In genomic region chr4:155359560-155360464, GRCm38 (mm10) we compare ENCODE assay signal across 12 mouse cellular contexts. TPM values are rescaled to one million over a fixed set of nuclear protein-coding genes. Genes with fewer than 3 reads are reported as not detected.
DNase-seq lines count a peak whose midpoint lies in the region; ATAC-seq and TF ChIP-seq lines count a peak whose summit lies in the region.
"Had no signal": no experiment of that assay in that cellular context is flagged by ENCODE, and none has a peak within 500 bp of the region (broad histone marks: within the 10 kb centered on the region; RNA-seq: fewer than 3 reads in every experiment).

No protein-coding gene starts in this region.

- H3K27ac ChIP-seq in kidney, embryonic 14.5 days (ENCODE audit: low read depth, low read length): no peak overlapping the region
- peak overlapping the region; percentile 82 for H3K27ac ChIP-seq in lung, postnatal 0 days (ENCODE audit: low read length)
- no peak overlapping the region for H3K27ac ChIP-seq in forebrain, postnatal 0 days (ENCODE audit: low read depth, low read length)

- peak overlapping the region; percentile 62; the same call in 1 of the 2 replicates for H3K4me2 ChIP-seq in kidney, embryonic 14.5 days (replicated peaks; ENCODE audit: low read depth, low read length)
- H3K4me2 ChIP-seq in lung, postnatal 0 days (replicated peaks; ENCODE audit: low read depth, low read length): peak overlapping the region; percentile 58
- H3K4me2 ChIP-seq in forebrain, postnatal 0 days (ENCODE audit: low read depth): no peak overlapping the region

- H3K9me3 ChIP-seq in kidney, embryonic 14.5 days (ENCODE audit: control insufficient read depth, low read length): no peaks in the 10 kb centered on the region
- H3K9me3 ChIP-seq in lung, postnatal 0 days (ENCODE audit: low read length): no peaks in the 10 kb centered on the region
- no peaks in the 10 kb centered on the region for H3K9me3 ChIP-seq in forebrain, postnatal 0 days (ENCODE audit: low read length)

- no peak for TF ChIP-seq CTCF in lung, postnatal 0 days (IDR thresholded peaks at IDR 0.05)
- no peak for TF ChIP-seq CTCF in forebrain, postnatal 0 days (IDR thresholded peaks at IDR 0.05; ENCODE audit: low read depth)

- H3K36me3 ChIP-seq in kidney, embryonic 14.5 days (ENCODE audit: control insufficient read depth, insufficient read depth, low read length): no peaks in the 10 kb centered on the region
- no peaks in the 10 kb centered on the region for H3K36me3 ChIP-seq in lung, postnatal 0 days (ENCODE audit: insufficient read depth, low read length)
- H3K36me3 ChIP-seq in forebrain, postnatal 0 days (ENCODE audit: insufficient read depth): no peaks in the 10 kb centered on the region

- H3K4me1 ChIP-seq in kidney, embryonic 14.5 days (ENCODE audit: control insufficient read depth, insufficient read depth, low read length): no peaks in the 10 kb centered on the region
- H3K4me1 ChIP-seq in lung, postnatal 0 days (ENCODE audit: insufficient read depth, low read depth, low read length): no peaks in the 10 kb centered on the region
- no peaks in the 10 kb centered on the region for H3K4me1 ChIP-seq in forebrain, postnatal 0 days (ENCODE audit: insufficient read depth)

- no peak for TF ChIP-seq EP300 in lung, postnatal 0 days (IDR thresholded peaks at IDR 0.05)

- H3K9ac ChIP-seq in kidney, embryonic 14.5 days (ENCODE audit: low read depth, low read length): 0 out of 2 replicates have a peak overlapping the region, but pooled peaks have one; percentile 4
- no peak overlapping the region for H3K9ac ChIP-seq in lung, postnatal 0 days (replicated peaks; ENCODE audit: low read depth)
- H3K9ac ChIP-seq in forebrain, postnatal 0 days: no peak overlapping the region

- peak; percentile 30 to 31 for DNase-seq in cerebellum, adult 18-20 months
- DNase-seq in cerebellum, adult 8-10 months: no peak
- DNase-seq in R1 (ENCODE audit: low read depth, low spot score): peak; percentile 52
- peak; percentile 63 for DNase-seq in lung, postnatal 0 days (ENCODE audit: low spot score)
- DNase-seq in forebrain, postnatal 0 days: no peak
- DNase-seq in layer of hippocampus, postnatal 36 days: no peak
- no peak for DNase-seq in ovary, postnatal 10 days (ENCODE audit: low spot score)
- DNase-seq: left cerebral cortex, postnatal 4 days; retina, postnatal 1 day had no signal

- H3K4me3 ChIP-seq in kidney, embryonic 14.5 days (ENCODE audit: low read length): peak overlapping the region; percentile 51; the same call in 1 of the 2 replicates
- peak overlapping the region; percentile 41; the same call in 1 of the 2 replicates for H3K4me3 ChIP-seq in lung, postnatal 0 days (ENCODE audit: low read depth, low read length)
- no peak overlapping the region for H3K4me3 ChIP-seq in forebrain, postnatal 0 days (ENCODE audit: low read depth, low read length)
- H3K4me3 ChIP-seq: myocyte had no signal

- WGBS in kidney, embryonic 14.5 days: 44% methylated on average over 12 of the region's 12 CpGs
- 35% methylated on average over 12 of the region's 12 CpGs for WGBS in lung, postnatal 0 days
- 47% methylated on average over 12 of the region's 12 CpGs for WGBS in forebrain, postnatal 0 days

- peaks cover 40% of the 10 kb centered on the region for H3K27me3 ChIP-seq in kidney, embryonic 14.5 days (ENCODE audit: control insufficient read depth, insufficient read depth, low read length)
- H3K27me3 ChIP-seq in lung, postnatal 0 days (replicated peaks; ENCODE audit: insufficient read depth, low read length): peaks cover 14% of the 10 kb centered on the region; the same call in 1 of the 2 replicates
- H3K27me3 ChIP-seq in forebrain, postnatal 0 days (ENCODE audit: insufficient read depth, low read length): peaks cover 46% of the 10 kb centered on the region

- ATAC-seq in kidney, embryonic 14.5 days (ENCODE audit: low FRiP score, low TSS enrichment): no peak
- no peak for ATAC-seq in lung, postnatal 0 days
- ATAC-seq in forebrain, postnatal 0 days: no peak

RNA-seq across cellular contexts. Expression of gene Prkcz, which starts 1.3 kb away (rescaled TPM):
- 7.8 and 10.2 TPM in 2 replicates for polyA plus RNA-seq in kidney, embryonic 14.5 days (2014; fragmentation: Nextera tagmentation; extraction: Ambion mirVana)
- 23.4 and 33.7 TPM in 2 replicates for polyA plus RNA-seq in lung, postnatal 0 days (2015; fragmentation: Nextera tagmentation; extraction: Ambion mirVana)
- total RNA-seq in forebrain, postnatal 0 days (2014; rRNA removed): 92.5 and 108 TPM in 2 replicates
- polyA plus RNA-seq in forebrain, postnatal 0 days (2015; fragmentation: Nextera tagmentation; extraction: Ambion mirVana): 98.9 and 103 TPM in 2 replicates
- 100 to 1,000 TPM; 156 to 166 TPM for total RNA-seq in layer of hippocampus, postnatal 36 days (2021)

RNA-seq across cellular contexts. Expression of gene Gabrd, which starts 38.1 kb away (rescaled TPM):
- 0.07 TPM in 1 of 2 replicates, not detected in the other for polyA plus RNA-seq in kidney, embryonic 14.5 days (2014; fragmentation: Nextera tagmentation; extraction: Ambion mirVana)
- polyA plus RNA-seq in lung, postnatal 0 days (2015; fragmentation: Nextera tagmentation; extraction: Ambion mirVana): 0.24 and 0.68 TPM in 2 replicates
- 6.1 and 7.1 TPM in 2 replicates for total RNA-seq in forebrain, postnatal 0 days (2014; rRNA removed)
- polyA plus RNA-seq in forebrain, postnatal 0 days (2015; fragmentation: Nextera tagmentation; extraction: Ambion mirVana): 3.8 and 5.1 TPM in 2 replicates
- 10 to 100 TPM; 21.0 to 21.2 TPM for total RNA-seq in layer of hippocampus, postnatal 36 days (2021)
- polyA plus RNA-seq: heart, embryonic 14.5 days had no signal

RNA-seq across cellular contexts. Expression of gene Cfap74, which starts 49.2 kb away (rescaled TPM):
- 2.2 and 2.3 TPM in 2 replicates for polyA plus RNA-seq in kidney, embryonic 14.5 days (2014; fragmentation: Nextera tagmentation; extraction: Ambion mirVana)
- polyA plus RNA-seq in lung, postnatal 0 days (2015; fragmentation: Nextera tagmentation; extraction: Ambion mirVana): 1.4 and 1.5 TPM in 2 replicates
- total RNA-seq in forebrain, postnatal 0 days (2014; rRNA removed): 7.2 and 10.8 TPM in 2 replicates
- polyA plus RNA-seq in forebrain, postnatal 0 days (2015; fragmentation: Nextera tagmentation; extraction: Ambion mirVana): 5.1 and 6.6 TPM in 2 replicates
- total RNA-seq in layer of hippocampus, postnatal 36 days (2021): 10 to 100 TPM; 11.1 to 14.0 TPM

Comparison
In these comparisons a context has a peak if more than half of its experiments do, and no peak if none do; other contexts are left out.
1. DNase-seq: peak in cerebellum, adult 18-20 months (2 of 2), R1 (single experiment) and lung, postnatal 0 days (single experiment); none in cerebellum, adult 8-10 months (single experiment), forebrain, postnatal 0 days (single experiment), layer of hippocampus, postnatal 36 days (0 of 2) and ovary, postnatal 10 days (single experiment).